Comparison of ENCODE assay signal across 11 mouse cellular contexts in the genomic region with DNA sequence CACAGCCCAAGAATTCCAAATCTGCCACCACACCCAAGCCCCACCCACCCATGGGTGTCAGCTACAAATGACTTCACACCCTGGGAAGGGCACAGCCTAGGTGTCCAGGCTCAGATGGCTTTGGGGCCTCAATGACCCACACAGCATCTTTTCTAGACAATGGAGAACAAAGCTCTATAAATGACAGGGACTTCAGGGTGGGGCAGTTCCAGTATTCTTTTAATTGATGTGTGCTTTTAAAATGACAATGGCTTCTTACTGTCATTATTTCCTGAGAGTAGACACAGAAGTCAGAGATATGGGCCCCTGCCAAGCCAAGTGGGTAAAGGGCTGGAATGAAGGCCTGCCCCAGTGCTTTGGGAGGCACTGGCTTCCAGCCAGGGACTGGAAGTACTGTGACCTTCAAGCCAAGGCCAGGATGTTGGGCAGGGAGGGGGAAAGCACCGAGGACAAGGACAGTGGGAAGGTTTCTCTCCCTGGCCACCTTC. TPM values are rescaled to one million over a fixed set of nuclear protein-coding genes. Genes with fewer than 3 reads are reported as not detected.
DNase-seq lines count a peak whose midpoint lies in the region; ATAC-seq and TF ChIP-seq lines count a peak whose summit lies in the region.
"Had no signal": no experiment of that assay in that cellular context is flagged by ENCODE, and none has a peak within 500 bp of the region (broad histone marks: within the 10 kb centered on the region; RNA-seq: fewer than 3 reads in every experiment).

No protein-coding gene starts in this region.

- no peaks in the 10 kb centered on the region for H3K9me3 ChIP-seq in lung, embryonic 16.5 days (ENCODE audit: control insufficient read depth, low read length)
- no peaks in the 10 kb centered on the region for H3K9me3 ChIP-seq in midbrain, postnatal 0 days (ENCODE audit: low read length)
- H3K9me3 ChIP-seq: G1E; limb, embryonic 15.5 days; midbrain, embryonic 10.5 days had no signal

- DNase-seq in Muller cell, postnatal 12 days (ENCODE audit: inconsistent ontology term) = peak; percentile 29
- peak; percentile 92 for DNase-seq in adrenal gland, adult 8-10 months
- peak; percentile 78 to 88 for DNase-seq in heart, postnatal 10 days
- DNase-seq in embryo, embryonic 10 days (ENCODE audit: low spot score) = no peak
- DNase-seq in midbrain, postnatal 0 days (ENCODE audit: low spot score) = no peak

- no peaks in the 10 kb centered on the region for H3K36me3 ChIP-seq in lung, embryonic 16.5 days (ENCODE audit: control insufficient read depth, insufficient read depth, low read length)
- peaks cover 8% of the 10 kb centered on the region for H3K36me3 ChIP-seq in midbrain, postnatal 0 days (ENCODE audit: insufficient read depth, low read length)
- H3K36me3 ChIP-seq: G1E; limb, embryonic 15.5 days; midbrain, embryonic 10.5 days had no signal

- H3K4me2 ChIP-seq in lung, embryonic 16.5 days (ENCODE audit: low read depth, low read length) = no peak overlapping the region
- H3K4me2 ChIP-seq in midbrain, postnatal 0 days (ENCODE audit: low read depth, low read length, poor library complexity, severe bottlenecking) = no peak overlapping the region
- H3K4me2 ChIP-seq: limb, embryonic 15.5 days had no signal

- H3K27ac ChIP-seq in lung, embryonic 16.5 days (ENCODE audit: low read length) = no peak overlapping the region
- no peak overlapping the region for H3K27ac ChIP-seq in midbrain, postnatal 0 days (ENCODE audit: low read depth, low read length)
- H3K27ac ChIP-seq: layer of hippocampus, adult 2 months; limb, embryonic 15.5 days; midbrain, embryonic 10.5 days had no signal

- no peaks in the 10 kb centered on the region for H3K27me3 ChIP-seq in lung, embryonic 16.5 days (ENCODE audit: control insufficient read depth, insufficient read depth, low read depth, low read length)
- no peaks in the 10 kb centered on the region for H3K27me3 ChIP-seq in midbrain, postnatal 0 days (ENCODE audit: insufficient read depth, low read length)
- H3K27me3 ChIP-seq: limb, embryonic 15.5 days had no signal

- WGBS in lung, embryonic 16.5 days = 52% methylated on average over 1 of the region's 1 CpGs
- 100% methylated on average over 1 of the region's 1 CpGs for WGBS in midbrain, postnatal 0 days

- TF ChIP-seq CTCF in midbrain, postnatal 0 days (IDR thresholded peaks at IDR 0.05) = no peak

- no peaks in the 10 kb centered on the region; the same call in 1 of the 2 replicates for H3K4me1 ChIP-seq in lung, embryonic 16.5 days (replicated peaks; ENCODE audit: control insufficient read depth, insufficient read depth, low read length)
- H3K4me1 ChIP-seq in midbrain, postnatal 0 days (ENCODE audit: insufficient read depth, low read length) = no peaks in the 10 kb centered on the region
- H3K4me1 ChIP-seq: limb, embryonic 15.5 days had no signal

- no peak overlapping the region for H3K4me3 ChIP-seq in lung, embryonic 16.5 days (ENCODE audit: low read length)
- H3K4me3 ChIP-seq in midbrain, postnatal 0 days (ENCODE audit: low read depth, low read length) = no peak overlapping the region
- H3K4me3 ChIP-seq: layer of hippocampus, adult 2 months; limb, embryonic 15.5 days; midbrain, embryonic 10.5 days had no signal

- no peak overlapping the region for H3K9ac ChIP-seq in lung, embryonic 16.5 days (ENCODE audit: low read length)
- no peak overlapping the region for H3K9ac ChIP-seq in midbrain, postnatal 0 days (replicated peaks; ENCODE audit: low read length, poor library complexity, severe bottlenecking)
- H3K9ac ChIP-seq: limb, embryonic 15.5 days had no signal

- peak; percentile 51 for ATAC-seq in lung, embryonic 16.5 days (ENCODE audit: low read depth)
- no peak for ATAC-seq in frontal cortex, adult (ENCODE audit: low TSS enrichment)
- no peak for ATAC-seq in midbrain, postnatal 0 days (ENCODE audit: low FRiP score)

- intact Hi-C loops in heart, postnatal 10 days (cut with DNase I) = no loop called here

RNA-seq across cellular contexts. Expression of a gene that starts 20.5 kb away (rescaled TPM):
- 1 to 10 TPM in 3 of 4 experiments, under 1 TPM in 1; 0.98 to 4.1 (median 2.8) TPM for total RNA-seq in adrenal gland, adult 8-10 months (2022)
- total RNA-seq in heart, postnatal 10 days (2021) = 1 to 10 TPM; 2.6 to 2.7 TPM
- polyA plus RNA-seq in lung, embryonic 16.5 days (2015; fragmentation: Nextera tagmentation; extraction: Ambion mirVana) = 2.0 and 3.0 TPM in 2 replicates
- total RNA-seq in midbrain, postnatal 0 days (2014; rRNA removed) = 6.3 and 8.7 TPM in 2 replicates
- polyA plus RNA-seq in midbrain, postnatal 0 days (2015; fragmentation: Nextera tagmentation; extraction: Ambion mirVana) = 11.4 and 13.6 TPM in 2 replicates
- polyA plus RNA-seq: G1E had no signal

Comparison
In these comparisons a context has a peak if more than half of its experiments do, and no peak if none do; other contexts are left out.
1. DNase-seq: peak in Muller cell, postnatal 12 days (single experiment), adrenal gland, adult 8-10 months (single experiment) and heart, postnatal 10 days (2 of 2); none in embryo, embryonic 10 days (single experiment) and midbrain, postnatal 0 days (single experiment).